Mouse (Mus musculus) retina, postnatal 1 day (tissue): ENCODE data around the gene Bhlhe40.

Experiments used
- DNase-seq: peaks from one replicate; pipeline ENCODE4 v3.0.0-alpha.2; 2012

Bhlhe40 gene

GRCm38 (mm10) chr6:108695844-108696821, 35.7 kb downstream of the Bhlhe40 start:
- no peak for DNase-seq

- no peak for DNase-seq
These were observed 36.4 kb downstream of the Bhlhe40 start for GRCm38 (mm10) chr6:108696822-108697202.

- DNase-seq = no peak
These were observed 36.9 kb downstream of the Bhlhe40 start for GRCm38 (mm10) chr6:108697345-108697744.

DNA sequence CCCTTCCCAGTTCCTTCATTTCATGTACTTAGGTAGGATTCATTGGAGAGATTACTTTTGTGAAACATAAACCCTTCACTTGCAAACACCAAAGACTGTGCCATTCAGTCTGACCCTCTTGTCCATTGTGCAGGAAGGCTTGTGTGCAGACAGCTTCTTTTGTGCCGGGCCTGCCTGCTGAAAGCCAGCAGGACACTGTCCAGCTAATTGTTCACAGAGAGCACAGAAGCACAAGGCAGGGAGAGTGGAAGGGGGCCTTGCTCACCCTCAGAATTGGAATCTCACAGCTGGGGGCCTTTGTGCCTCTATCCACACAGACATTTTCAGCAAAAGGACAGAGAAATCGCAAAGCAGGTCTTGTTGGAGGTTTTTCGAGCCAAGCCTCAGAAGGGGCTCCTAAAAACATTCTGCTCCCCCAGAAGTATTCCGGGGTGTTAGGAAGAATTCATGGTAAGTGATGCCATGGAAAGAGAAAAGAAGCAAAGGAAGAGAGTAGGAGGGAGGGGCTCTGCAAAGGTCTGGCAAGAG, 38.0 kb downstream of the Bhlhe40 start:
- peak; percentile 51 for DNase-seq

GRCm38 (mm10) chr6:108699679-108700078, 39.2 kb downstream of the Bhlhe40 start:
- DNase-seq = no peak

- peak; percentile 57 for DNase-seq
These were observed 40.4 kb downstream of the Bhlhe40 start for GRCm38 (mm10) chr6:108700638-108701343.

- no peak for DNase-seq
These were observed 42.2 kb downstream of the Bhlhe40 start for GRCm38 (mm10) chr6:108702648-108703047.

DNA sequence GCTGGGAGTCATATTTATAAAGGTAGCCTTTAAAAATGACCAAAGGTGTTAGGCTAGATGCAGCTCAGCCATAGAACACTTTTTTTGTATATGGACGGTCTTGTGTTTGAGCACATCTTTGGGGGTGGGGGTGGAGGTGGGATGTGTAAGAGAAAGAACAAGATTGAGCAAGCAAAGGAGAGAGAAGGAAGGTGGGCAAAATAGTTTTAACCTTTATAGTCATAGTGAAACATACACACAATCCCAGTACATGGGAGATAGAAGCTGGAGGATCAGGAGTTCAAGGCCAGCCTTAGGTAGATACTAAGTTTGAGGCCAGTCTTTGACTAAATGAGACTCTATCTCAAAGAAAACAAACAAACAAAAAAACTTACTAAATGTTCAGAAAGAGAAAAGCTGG, 42.7 kb downstream of the Bhlhe40 start:
- DNase-seq = no peak

DNA sequence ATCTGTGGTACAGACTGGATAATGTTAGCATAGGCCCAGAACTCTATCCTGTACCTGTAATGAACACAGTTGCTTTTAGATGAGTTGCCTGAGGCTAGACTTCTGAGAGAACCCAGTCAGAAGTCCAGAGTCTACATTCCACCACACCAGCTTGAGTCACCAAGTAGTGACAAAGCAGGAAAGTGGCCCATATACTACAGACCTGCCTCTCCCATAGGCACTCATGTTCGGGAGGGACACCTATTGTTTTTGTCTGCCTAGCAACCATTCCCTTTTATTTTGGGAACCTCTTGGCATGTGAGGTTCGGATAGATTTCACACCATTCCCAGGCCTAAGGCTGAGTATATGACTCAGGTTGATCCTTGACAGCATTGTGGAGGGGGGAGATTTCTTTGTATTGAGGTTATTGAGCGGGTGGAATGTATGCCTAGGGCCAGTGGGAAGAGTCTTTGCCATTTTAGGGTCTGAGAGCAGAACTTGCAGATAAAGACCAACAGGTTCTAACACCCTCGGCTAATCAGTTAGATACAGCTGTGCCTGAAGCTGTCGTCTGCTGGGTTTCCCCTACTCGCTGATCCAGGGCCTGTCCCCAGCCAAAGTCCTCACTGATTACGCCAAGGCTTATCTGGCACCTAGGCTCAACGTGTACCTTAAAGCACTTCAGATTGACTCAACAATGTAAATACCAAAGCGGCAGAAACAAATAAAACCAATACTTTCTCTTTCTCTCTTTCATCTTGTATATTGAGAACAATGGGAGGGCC, 44.1 kb downstream of the Bhlhe40 start:
- no peak for DNase-seq

DNA sequence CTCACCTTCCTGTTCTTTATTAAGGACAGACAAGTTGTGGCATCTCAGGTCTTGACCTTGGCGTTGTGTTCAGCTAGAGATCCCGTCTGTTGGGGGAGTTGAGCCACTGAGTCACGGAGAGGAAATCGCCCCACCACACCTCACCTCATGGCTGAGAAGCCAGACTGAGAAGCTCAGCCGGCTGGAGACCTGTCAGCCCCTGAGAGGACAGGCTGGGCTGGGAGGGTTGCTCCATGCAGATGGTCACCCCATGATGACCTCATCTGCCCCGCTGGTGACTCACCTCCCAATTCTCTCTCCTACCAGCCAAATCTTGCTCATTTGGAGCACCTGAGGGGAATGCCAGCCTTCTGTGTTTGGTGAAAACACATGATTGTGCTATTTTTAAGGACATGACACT, 45.5 kb downstream of the Bhlhe40 start:
- no peak for DNase-seq

DNA sequence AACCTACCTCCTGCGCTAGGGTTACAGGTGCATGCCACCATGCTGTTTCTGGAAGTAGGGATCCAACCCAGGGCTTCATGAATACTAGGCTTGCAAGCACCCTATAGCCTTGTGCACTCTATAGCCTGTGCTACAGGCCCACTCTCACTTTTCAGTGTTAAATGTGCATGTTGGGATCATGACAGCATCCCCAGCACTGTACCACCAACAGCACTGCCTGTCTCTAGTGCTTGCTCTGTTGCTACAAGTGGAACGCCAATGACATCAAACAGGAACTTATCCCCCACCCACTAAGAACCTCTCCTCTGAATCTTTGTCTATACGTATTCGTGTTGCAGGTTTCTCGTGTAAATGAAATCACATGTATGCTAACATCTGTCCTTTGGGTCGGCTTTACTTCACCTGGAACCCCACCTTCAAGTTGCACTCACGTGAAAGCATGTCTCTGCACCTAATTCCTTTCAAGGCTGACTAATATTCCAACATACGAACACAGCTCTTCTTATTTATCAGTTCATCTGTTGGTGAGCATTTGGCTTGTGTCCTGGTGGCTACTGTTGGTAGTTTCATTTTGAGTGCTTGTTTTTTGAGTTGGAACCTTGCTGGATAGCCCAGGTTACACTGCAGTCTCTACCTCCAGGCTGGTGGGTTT, 46.7 kb downstream of the Bhlhe40 start:
- no peak for DNase-seq

- DNase-seq = no peak
These were observed 48.7 kb downstream of the Bhlhe40 start for GRCm38 (mm10) chr6:108709131-108709470.

GRCm38 (mm10) chr6:108709471-108710231, 49.2 kb downstream of the Bhlhe40 start:
- DNase-seq = peak; percentile 88

GRCm38 (mm10) chr6:108710667-108711066, 50.2 kb downstream of the Bhlhe40 start:
- no peak for DNase-seq

GRCm38 (mm10) chr6:108711192-108711964, 50.9 kb downstream of the Bhlhe40 start:
- no peak for DNase-seq

- no peak for DNase-seq
These were observed 51.7 kb downstream of the Bhlhe40 start for GRCm38 (mm10) chr6:108712148-108712547.

- no peak for DNase-seq
These were observed 52.9 kb downstream of the Bhlhe40 start for GRCm38 (mm10) chr6:108713175-108713974.
